Mouse (Mus musculus) ES-E14 (cell line): ENCODE data around the gene Ccdc42. TPM values are rescaled to one million over a fixed set of nuclear protein-coding genes. Genes with fewer than 3 reads are reported as not detected.

Experiments
- DNase-seq: peaks from one replicate; pipeline ENCODE4 v3.0.0-alpha.2; 2013; ENCODE audit warnings: low read depth, low spot score
- H3K27ac ChIP-seq: 2 replicates; pipeline ENCODE4 v1.5.1; 2012; ENCODE audit warnings: low read depth, mild to moderate bottlenecking, low read length, moderate library complexity, mixed read lengths; ENCODE audit not compliant: poor library complexity, insufficient read depth, severe bottlenecking
- H3K36me3 ChIP-seq: 2 replicates; pipeline ENCODE4 v1.6.1; 2012; ENCODE audit warnings: mild to moderate bottlenecking, low read length, moderate library complexity, mixed read lengths; ENCODE audit not compliant: control insufficient read depth, poor library complexity, insufficient read depth, severe bottlenecking
- H3K4me1 ChIP-seq, 2 experiments: fragments of 150-350 bp in 1 of 2; sonication (generic) in 1 of 2; 2 replicates each; pipeline ENCODE4 v1.6.1; 2012; ENCODE audit warnings: low read length in 2 of 2, mild to moderate bottlenecking in 1 of 2, mixed read lengths in 1 of 2; ENCODE audit not compliant: control insufficient read depth in 2 of 2, insufficient read depth in 2 of 2, poor library complexity in 1 of 2
- H3K4me3 ChIP-seq, 2 experiments: fragments of 150-350 bp in 1 of 2; sonication (generic) in 1 of 2; 2 replicates each; pipeline ENCODE4 v1.5.1; 2012; ENCODE audit warnings: low read length in 2 of 2, low read depth in 1 of 2, mild to moderate bottlenecking in 1 of 2, mixed read lengths in 1 of 2; ENCODE audit not compliant: insufficient read depth in 1 of 2, poor library complexity in 1 of 2, severe bottlenecking in 1 of 2
- H3K9ac ChIP-seq: 2 replicates; pipeline ENCODE4 v1.6.1; 2012; ENCODE audit warnings: low read depth, mild to moderate bottlenecking, low read length, mixed read lengths; ENCODE audit not compliant: poor library complexity, insufficient read depth, severe bottlenecking
- H3K9me3 ChIP-seq: fragments of 150-350 bp; sonication (generic); 2 replicates; pipeline ENCODE4 v1.6.1; 2012; ENCODE audit warnings: low read depth, mild to moderate bottlenecking, low read length; ENCODE audit not compliant: control insufficient read depth, insufficient read depth
- CHD2 ChIP-seq: IDR thresholded peaks from 2 replicates; pipeline ENCODE4 v1.6.1; 2014; ENCODE audit warnings: mild to moderate bottlenecking, low read depth, low read length, inconsistent platforms
- HCFC1 ChIP-seq: IDR thresholded peaks from 2 replicates; pipeline ENCODE4 v1.6.1; 2012; ENCODE audit warnings: low read length, inconsistent platforms, borderline replicate concordance; ENCODE audit not compliant: insufficient read depth
- MAFK ChIP-seq: IDR thresholded peaks from 2 replicates; pipeline ENCODE4 v1.6.1; 2014; ENCODE audit warnings: mild to moderate bottlenecking, low read depth, low read length, inconsistent platforms; ENCODE audit not compliant: insufficient read depth
- ZC3H11A ChIP-seq: IDR thresholded peaks from 2 replicates; pipeline ENCODE4 v1.6.1; 2012; ENCODE audit warnings: low read depth, mild to moderate bottlenecking, inconsistent platforms, low read length, borderline replicate concordance
- ZNF384 ChIP-seq: IDR thresholded peaks from 2 replicates; pipeline ENCODE4 v1.6.1; 2012; ENCODE audit warnings: low read depth, low read length, inconsistent platforms
- in situ Hi-C, 2 experiments: fragments of 600-800 bp; cut with MboI; formaldehyde crosslinking; loops; one replicate each; pipeline ENCODE4 v1.15.1; 2025; ENCODE audit warnings: low sequenced_read_pairs in 2 of 2, inconsistent platforms in 1 of 2; ENCODE audit not compliant: unreplicated experiment in 2 of 2
- total RNA-seq: library from RNA; depleted of rRNA; stranded (reverse); fragments of 300-350 nt; gene quantifications from 2 replicates; pipeline ENCODE4 v1.2.3, GENCODE M21; 2012; rRNA removed

Gene Ccdc42
- total RNA-seq, result not detected in 2 replicates

DNA sequence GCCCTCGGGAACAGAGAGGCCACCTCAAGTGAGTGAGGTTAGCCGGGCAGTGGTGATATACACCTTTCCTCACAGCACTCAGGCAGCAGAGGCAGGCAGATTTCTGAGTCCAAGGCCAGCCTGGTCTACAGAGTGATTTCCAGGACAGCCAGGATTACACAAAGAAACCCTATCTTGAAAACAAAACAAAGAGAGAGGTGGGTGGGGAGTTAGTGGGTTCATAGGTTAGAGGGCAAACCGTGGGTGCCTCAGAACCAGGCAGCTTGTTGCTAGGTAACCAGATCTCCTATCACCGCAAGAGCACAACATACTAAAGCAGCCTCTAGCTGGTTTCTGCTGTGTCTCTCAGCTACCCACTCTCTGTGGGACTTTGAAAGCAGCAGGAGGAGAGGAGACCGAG, at the start of gene Ccdc42:
Ccdc42 (plus strand) TSS at position 301 of the 400 bp plus-strand sequence.
- Histone ChIP-seq H3K9ac (no peak within 1 kb of the TSS), H3K27ac (no peak within 1 kb of the TSS)

DNA sequence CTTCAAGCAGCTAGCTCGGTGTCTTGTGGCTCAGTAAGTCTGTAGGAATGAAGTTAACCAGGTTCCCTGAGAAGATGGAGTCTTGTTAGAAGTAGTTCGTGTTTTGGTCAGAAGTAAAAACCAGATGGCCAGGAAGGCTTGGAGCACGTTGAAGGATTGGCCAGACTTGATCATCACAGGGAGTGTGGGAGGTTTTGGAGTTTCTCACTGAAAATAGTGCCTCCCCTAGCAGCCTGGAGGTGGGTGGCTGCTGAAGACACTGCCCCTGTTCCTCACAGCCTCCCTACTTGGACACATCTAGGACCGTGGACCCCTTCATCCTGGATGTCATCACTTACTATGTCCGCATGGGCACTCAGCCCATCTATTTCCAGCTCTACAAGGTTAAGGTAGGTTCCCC, 47.2 kb upstream of the Ccdc42 start:
- TF ChIP-seq MAFK, result no peak
- no peak for TF ChIP-seq ZC3H11A
- TF ChIP-seq ZNF384, result no peak
- TF ChIP-seq CHD2, result no peak
- no peak for TF ChIP-seq HCFC1
- H3K36me3 ChIP-seq, result no peaks in the 10 kb centered on the region
- no peak for DNase-seq
- H3K4me3 ChIP-seq, result no peak overlapping the region
- no peak overlapping the region for H3K27ac ChIP-seq
- in situ Hi-C loops, result no loop called here
- no peak overlapping the region for H3K9ac ChIP-seq
- no peaks in the 10 kb centered on the region for H3K4me1 ChIP-seq
- H3K9me3 ChIP-seq, result no peaks in the 10 kb centered on the region

More for the DNA sequence above, at the start of gene Ccdc42:
- in situ Hi-C loops, result no loop called here
- DNase-seq, result no peak
- H3K4me1 ChIP-seq, result no peaks in the 10 kb centered on the region
- H3K4me3 ChIP-seq, result no peak within 1 kb of the TSS
- no peak for TF ChIP-seq MAFK
- H3K36me3 ChIP-seq, result no peaks in the 10 kb centered on the region
- H3K9me3 ChIP-seq, result no peaks in the 10 kb centered on the region

DNA sequence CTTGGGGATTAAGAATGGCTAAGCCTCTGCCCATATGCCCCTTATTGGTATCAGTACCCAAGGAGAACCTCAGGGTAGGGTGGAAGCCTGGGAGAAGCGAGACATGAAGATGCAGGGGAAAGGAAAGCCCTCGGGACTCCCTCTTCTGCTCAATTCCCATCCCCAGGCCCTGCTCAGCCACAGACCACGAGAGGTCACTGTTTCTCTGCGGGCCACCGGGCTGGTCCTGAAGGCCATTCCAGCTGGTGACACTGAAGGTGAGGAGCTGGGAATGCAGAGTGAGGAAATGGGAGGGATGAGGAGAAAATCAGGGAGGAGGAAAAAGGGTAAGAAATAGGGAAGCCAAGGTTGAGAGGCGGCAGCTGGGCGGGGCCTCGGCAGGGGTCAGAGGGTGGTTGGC, 42.3 kb upstream of the Ccdc42 start:
- in situ Hi-C loops, result no loop called here
- Histone ChIP-seq H3K4me3 (no peak overlapping the region), H3K9ac (no peak overlapping the region), H3K36me3 (no peaks in the 10 kb centered on the region), H3K9me3 (no peaks in the 10 kb centered on the region), H3K27ac (no peak overlapping the region), H3K4me1 (no peaks in the 10 kb centered on the region)
- no peak for TF ChIP-seq CHD2
- no peak for DNase-seq

DNA sequence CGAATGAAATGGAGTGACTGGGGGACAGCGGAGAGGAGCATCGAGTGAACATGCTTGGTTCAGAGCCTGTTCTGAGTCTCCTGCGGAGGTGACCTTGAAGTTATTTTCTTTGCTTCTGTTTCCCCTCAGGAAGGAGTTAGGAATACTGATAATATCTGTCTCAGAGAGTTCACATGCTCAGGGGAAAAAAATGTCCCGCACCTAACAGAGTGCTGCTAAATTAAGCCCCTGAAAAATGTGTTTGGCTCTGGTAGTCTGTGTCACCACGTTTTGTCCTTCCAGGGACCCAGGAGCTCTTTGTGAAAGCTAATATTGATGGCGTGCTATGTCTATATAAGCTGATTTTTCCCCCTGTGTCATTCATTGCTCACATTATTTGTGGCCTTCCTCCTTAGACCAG, 41.6 kb upstream of the Ccdc42 start:
- TF ChIP-seq MAFK (no peak), ZNF384 (no peak), ZC3H11A (no peak), CHD2 (no peak), HCFC1 (no peak)
- Histone ChIP-seq H3K4me1 (no peaks in the 10 kb centered on the region), H3K36me3 (no peaks in the 10 kb centered on the region), H3K4me3 (no peak overlapping the region), H3K9ac (no peak overlapping the region), H3K9me3 (no peaks in the 10 kb centered on the region), H3K27ac (no peak overlapping the region)
- in situ Hi-C loops, result no loop called here
- DNase-seq, result no peak

DNA sequence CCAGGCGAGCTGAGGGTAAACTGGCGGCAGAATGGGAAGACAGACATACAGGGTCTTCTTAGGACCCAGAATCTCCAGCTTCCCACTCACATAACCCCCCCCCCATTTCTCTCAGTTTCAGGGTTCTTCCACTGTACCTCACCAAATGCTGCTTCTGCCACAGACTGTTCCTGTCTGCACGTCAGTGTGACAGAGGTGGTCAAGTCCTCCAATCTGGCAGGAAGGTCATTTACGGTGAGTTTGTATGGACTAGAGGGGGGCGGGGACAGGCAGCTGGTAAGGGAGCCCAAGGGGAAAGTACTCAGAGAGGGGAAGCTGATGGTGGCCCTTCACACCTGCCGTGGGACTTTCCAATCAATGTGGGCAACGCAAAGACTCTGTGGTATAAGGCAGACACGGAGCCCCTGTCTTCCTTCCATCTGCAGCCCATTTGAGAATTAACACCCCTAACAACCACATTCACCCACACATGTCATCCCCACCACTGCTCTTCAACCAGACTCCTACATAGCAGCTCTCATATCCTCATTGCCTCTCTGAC, 41.1 kb upstream of the Ccdc42 start:
- Histone ChIP-seq H3K9me3 (no peaks in the 10 kb centered on the region), H3K36me3 (no peaks in the 10 kb centered on the region), H3K4me1 (no peaks in the 10 kb centered on the region), H3K9ac (no peak overlapping the region), H3K4me3 (no peak overlapping the region), H3K27ac (no peak overlapping the region)
- no peak for DNase-seq
- TF ChIP-seq ZC3H11A (no peak), MAFK (no peak), ZNF384 (no peak), HCFC1 (no peak), CHD2 (no peak)
- in situ Hi-C loops, result no loop called here
